Mouse (Mus musculus) brain, embryonic 14.5 days (tissue): ENCODE measurements at regions not wholly inside any gene's neighbourhood (a gene's known extent, or its start where the extent isn't known, plus 50 kb on each side); places are given as distances from the start of the nearest gene placed in this dataset.

Experiments used
- CTCF ChIP-seq: fragments of 200-500 bp; IDR thresholded peaks from 2 replicates; pipeline ENCODE4 v1.5.1; 2012; ENCODE audit warnings: inconsistent platforms, mild to moderate bottlenecking, moderate library complexity, borderline replicate concordance; ENCODE audit not compliant: insufficient read depth, insufficient read length; ENCODE audit errors: extremely low read depth
- POLR2A ChIP-seq: fragments of 200-500 bp; IDR thresholded peaks from 2 replicates; pipeline ENCODE4 v1.6.1; 2012; ENCODE audit warnings: mild to moderate bottlenecking, inconsistent platforms, borderline replicate concordance; ENCODE audit not compliant: poor library complexity, insufficient read depth, insufficient read length, severe bottlenecking; ENCODE audit errors: extremely low read depth

GRCm38 (mm10) chr10:111711519-111712113 is 205.5 kb downstream of the Phlda1 start:
- no peak for TF ChIP-seq POLR2A
- TF ChIP-seq CTCF: no peak
